Comparison of ENCODE assay signal across 20 mouse cellular contexts in genomic region chr16:30533592-30533991, GRCm38 (mm10). TPM values are rescaled to one million over a fixed set of nuclear protein-coding genes. Genes with fewer than 3 reads are reported as not detected.
DNase-seq lines count a peak whose midpoint lies in the region; ATAC-seq lines count a peak whose summit lies in the region.
"Had no signal": no experiment of that assay in that cellular context is flagged by ENCODE, and none has a peak within 500 bp of the region (broad histone marks: within the 10 kb centered on the region; RNA-seq: fewer than 3 reads in every experiment).

No protein-coding gene starts in this region.

- 53% methylated on average over 4 of the region's 4 CpGs for WGBS in heart, embryonic 13.5 days

- H3K4me2 ChIP-seq in heart, embryonic 13.5 days: no peak overlapping the region
- H3K4me2 ChIP-seq: heart, embryonic 12.5 days; hindbrain, embryonic 13.5 days had no signal

- no peaks in the 10 kb centered on the region for H3K9me3 ChIP-seq in heart, embryonic 13.5 days
- H3K9me3 ChIP-seq: forebrain, embryonic 10.5 days; heart, embryonic 12.5 days; hindbrain, embryonic 13.5 days; limb, embryonic 10.5 days had no signal

- H3K4me1 ChIP-seq in heart, embryonic 13.5 days: peaks cover 28% of the 10 kb centered on the region
- H3K4me1 ChIP-seq: hindbrain, embryonic 13.5 days had no signal

- no peaks in the 10 kb centered on the region for H3K27me3 ChIP-seq in heart, embryonic 13.5 days (replicated peaks)
- H3K27me3 ChIP-seq: heart, embryonic 12.5 days; hindbrain, embryonic 13.5 days had no signal

- peaks cover 26% of the 10 kb centered on the region for H3K36me3 ChIP-seq in heart, embryonic 13.5 days

- ATAC-seq in heart, embryonic 13.5 days (ENCODE audit: extremely low read depth, insufficient number of reproducible peaks, low FRiP score, low TSS enrichment): no peak
- peak; percentile 94 for ATAC-seq in granulocyte monocyte progenitor cell, adult 5-6 weeks (replicated peaks; ENCODE audit: poor library complexity, severe bottlenecking)
- ATAC-seq in megakaryocyte progenitor cell, adult 5-6 weeks (replicated peaks; ENCODE audit: poor library complexity): peak; percentile 87
- ATAC-seq: liver, postnatal 0 days had no signal

- H3K9ac ChIP-seq in heart, embryonic 13.5 days: peak overlapping the region; percentile 28; the same call in 1 of the 2 replicates
- H3K9ac ChIP-seq: heart, embryonic 12.5 days; hindbrain, embryonic 13.5 days; liver, postnatal 0 days had no signal

- no peak for DNase-seq in heart, adult 8-10 months (ENCODE audit: low spot score)
- peak; percentile 39 for DNase-seq in CD4-positive, CD25-positive, alpha-beta regulatory T cell, adult 2 months (ENCODE audit: low read depth, low spot score)
- no peak for DNase-seq in cerebellum, postnatal 10 days
- DNase-seq in embryo, embryonic 10 days (ENCODE audit: low spot score): no peak
- DNase-seq: adrenal gland, postnatal 36 days; cerebellum, adult 9-10 months; kidney, adult 2 months; liver; liver, postnatal 0 days; midbrain, embryonic 14.5 days; thymus, adult 18-20 months had no signal

- no peak overlapping the region for H3K27ac ChIP-seq in heart, embryonic 13.5 days (replicated peaks)
- H3K27ac ChIP-seq: forebrain, embryonic 10.5 days; hindbrain, embryonic 13.5 days; kidney, postnatal 0 days; limb, embryonic 10.5 days; macrophage had no signal

- H3K4me3 ChIP-seq in heart, embryonic 13.5 days: no peak overlapping the region
- H3K4me3 ChIP-seq: forebrain, embryonic 10.5 days; heart, embryonic 12.5 days; hindbrain, embryonic 13.5 days; limb, embryonic 10.5 days had no signal

RNA-seq across cellular contexts. Expression of gene Tmem44, which starts 17.1 kb away (rescaled TPM):
- 19.6 and 20.9 TPM in 2 replicates for polyA plus RNA-seq in heart, embryonic 13.5 days (2015; fragmentation: Nextera tagmentation; extraction: Ambion mirVana)
- total RNA-seq in heart, adult 8-10 months (2022): 1 to 10 TPM; 4.1 to 7.0 (median 5.2) TPM
- 1.4 TPM in 1 of 2 replicates, not detected in the other for total RNA-seq in granulocyte monocyte progenitor cell, adult 5-6 weeks (2014; fragmentation: Nextera tagmentation)
- 0.21 and 0.30 TPM in 2 replicates for total RNA-seq in granulocyte monocyte progenitor cell, adult 5-6 weeks (2017)
- total RNA-seq in megakaryocyte progenitor cell, adult 5-6 weeks (2015): 0.27 TPM in 1 of 2 replicates, not detected in the other
- 0.12 and 0.51 TPM in 2 replicates for total RNA-seq in megakaryocyte progenitor cell, adult 5-6 weeks (2017)
- polyA plus RNA-seq: macrophage had no signal

RNA-seq across cellular contexts. Expression of gene Lsg1, which starts 53.8 kb away (rescaled TPM):
- polyA plus RNA-seq in heart, embryonic 13.5 days (2015; fragmentation: Nextera tagmentation; extraction: Ambion mirVana): 35.7 and 37.4 TPM in 2 replicates
- total RNA-seq in heart, adult 8-10 months (2022): 10 to 100 TPM; 15.3 to 21.1 (median 19.7) TPM
- total RNA-seq in granulocyte monocyte progenitor cell, adult 5-6 weeks (2014; fragmentation: Nextera tagmentation): 48.8 and 48.9 TPM in 2 replicates
- 59.3 and 74.0 TPM in 2 replicates for total RNA-seq in granulocyte monocyte progenitor cell, adult 5-6 weeks (2017)
- 36.4 and 42.8 TPM in 2 replicates for total RNA-seq in megakaryocyte progenitor cell, adult 5-6 weeks (2015)
- 69.8 and 74.7 TPM in 2 replicates for total RNA-seq in megakaryocyte progenitor cell, adult 5-6 weeks (2017)
